ENCODE assay signal across 7 mouse cellular contexts in genomic region chr9:16502673-16503343, GRCm38 (mm10). TPM values are rescaled to one million over a fixed set of nuclear protein-coding genes. Genes with fewer than 3 reads are reported as not detected.
DNase-seq lines count a peak whose midpoint lies in the region; ATAC-seq and TF ChIP-seq lines count a peak whose summit lies in the region.

No protein-coding gene starts in this region.

- peak overlapping the region; percentile 70 for H3K4me3 ChIP-seq in kidney, embryonic 16.5 days (ENCODE audit: low read length)
- H3K4me3 ChIP-seq in kidney, adult 2 months (ENCODE audit: insufficient read depth, low read depth, low read length), result no peak overlapping the region
- H3K4me3 ChIP-seq in embryonic facial prominence, embryonic 12.5 days, result peak overlapping the region; percentile 57
- H3K4me3 ChIP-seq in hindbrain, embryonic 13.5 days, result peak overlapping the region; percentile 64
- peak overlapping the region; percentile 68 for H3K4me3 ChIP-seq in midbrain, embryonic 13.5 days (replicated peaks)

- no peak for TF ChIP-seq CTCF in kidney, adult 2 months (conservative IDR thresholded peaks at IDR 0.05; ENCODE audit: insufficient read depth, insufficient read length, low read depth, low read length)

- peak overlapping the region; percentile 96 for H3K4me2 ChIP-seq in kidney, embryonic 16.5 days (replicated peaks; ENCODE audit: low read depth, low read length)
- peak overlapping the region; percentile 92 for H3K4me2 ChIP-seq in embryonic facial prominence, embryonic 12.5 days (replicated peaks)
- H3K4me2 ChIP-seq in hindbrain, embryonic 13.5 days, result peak overlapping the region; percentile 75
- peak overlapping the region; percentile 68 for H3K4me2 ChIP-seq in midbrain, embryonic 13.5 days (replicated peaks)

- no peaks in the 10 kb centered on the region for H3K36me3 ChIP-seq in kidney, embryonic 16.5 days (ENCODE audit: insufficient read depth, low read length)
- H3K36me3 ChIP-seq in kidney, adult 2 months (ENCODE audit: control insufficient read depth, insufficient read depth, low read length), result no peaks in the 10 kb centered on the region
- no peaks in the 10 kb centered on the region for H3K36me3 ChIP-seq in embryonic facial prominence, embryonic 12.5 days
- H3K36me3 ChIP-seq in hindbrain, embryonic 13.5 days, result no peaks in the 10 kb centered on the region
- no peaks in the 10 kb centered on the region for H3K36me3 ChIP-seq in midbrain, embryonic 13.5 days

- 0 out of 2 replicates have a peak overlapping the region, but pooled peaks have one; percentile 15 for H3K9ac ChIP-seq in kidney, embryonic 16.5 days (replicated peaks; ENCODE audit: low read length)
- no peak overlapping the region for H3K9ac ChIP-seq in embryonic facial prominence, embryonic 12.5 days
- peak overlapping the region; percentile 88 for H3K9ac ChIP-seq in hindbrain, embryonic 13.5 days
- H3K9ac ChIP-seq in midbrain, embryonic 13.5 days (replicated peaks), result peak overlapping the region; percentile 77

- peaks cover 17% of the 10 kb centered on the region for H3K27me3 ChIP-seq in kidney, embryonic 16.5 days (ENCODE audit: insufficient read depth, low read length)
- no peaks in the 10 kb centered on the region; the same call in 1 of the 2 replicates for H3K27me3 ChIP-seq in kidney, adult 2 months (replicated peaks; ENCODE audit: control insufficient read depth, insufficient read depth, low read length)
- no peaks in the 10 kb centered on the region for H3K27me3 ChIP-seq in embryonic facial prominence, embryonic 12.5 days
- H3K27me3 ChIP-seq in hindbrain, embryonic 13.5 days, result 0 out of 2 replicates have a peak, but pooled peaks cover 3% of the 10 kb centered on the region
- peaks cover 4% of the 10 kb centered on the region; the same call in 1 of the 2 replicates for H3K27me3 ChIP-seq in midbrain, embryonic 13.5 days

- no peak for DNase-seq in kidney, adult 2 months
- no peak for DNase-seq in thymus, postnatal 4 days
- no peak for DNase-seq in urinary bladder, postnatal 25 days (ENCODE audit: low spot score)

- H3K4me1 ChIP-seq in kidney, embryonic 16.5 days (ENCODE audit: insufficient read depth, low read length), result peaks cover 14% of the 10 kb centered on the region
- H3K4me1 ChIP-seq in kidney, adult 2 months (ENCODE audit: control insufficient read depth, insufficient read depth, low read length), result no peaks in the 10 kb centered on the region
- no peaks in the 10 kb centered on the region; the same call in 1 of the 2 replicates for H3K4me1 ChIP-seq in embryonic facial prominence, embryonic 12.5 days
- peaks cover 24% of the 10 kb centered on the region for H3K4me1 ChIP-seq in hindbrain, embryonic 13.5 days (replicated peaks)
- peaks cover 22% of the 10 kb centered on the region for H3K4me1 ChIP-seq in midbrain, embryonic 13.5 days (replicated peaks)

- ATAC-seq in kidney, embryonic 16.5 days (ENCODE audit: low FRiP score, low TSS enrichment), result no peak
- no peak for ATAC-seq in embryonic facial prominence, embryonic 12.5 days (ENCODE audit: insufficient number of reproducible peaks, insufficient read depth, low FRiP score, low TSS enrichment)
- ATAC-seq in hindbrain, embryonic 13.5 days (ENCODE audit: low FRiP score), result no peak
- ATAC-seq in midbrain, embryonic 13.5 days, result no peak

- TF ChIP-seq POLR2A in kidney, adult 2 months (IDR thresholded peaks at IDR 0.05; ENCODE audit: low read depth, low read length), result no peak

- 12% methylated on average over 13 of the region's 13 CpGs for WGBS in kidney, embryonic 16.5 days
- WGBS in kidney, adult 2 months, result 21% methylated on average over 13 of the region's 13 CpGs
- WGBS in embryonic facial prominence, embryonic 12.5 days, result 11% methylated on average over 13 of the region's 13 CpGs
- 12% methylated on average over 13 of the region's 13 CpGs for WGBS in hindbrain, embryonic 13.5 days
- WGBS in midbrain, embryonic 13.5 days, result 14% methylated on average over 13 of the region's 13 CpGs

- H3K27ac ChIP-seq in kidney, embryonic 16.5 days (ENCODE audit: low read length), result no peak overlapping the region
- H3K27ac ChIP-seq in kidney, adult 2 months (ENCODE audit: insufficient read depth, low read depth, low read length), result no peak overlapping the region
- H3K27ac ChIP-seq in embryonic facial prominence, embryonic 12.5 days, result no peak overlapping the region
- peak overlapping the region; percentile 94 for H3K27ac ChIP-seq in hindbrain, embryonic 13.5 days
- H3K27ac ChIP-seq in midbrain, embryonic 13.5 days, result peak overlapping the region; percentile 96

- no peaks in the 10 kb centered on the region for H3K9me3 ChIP-seq in kidney, embryonic 16.5 days (ENCODE audit: low read length)
- H3K9me3 ChIP-seq in embryonic facial prominence, embryonic 12.5 days, result no peaks in the 10 kb centered on the region
- H3K9me3 ChIP-seq in hindbrain, embryonic 13.5 days, result no peaks in the 10 kb centered on the region
- no peaks in the 10 kb centered on the region for H3K9me3 ChIP-seq in midbrain, embryonic 13.5 days

RNA-seq across cellular contexts. Expression of gene Fat3, which starts 1.7 kb away (rescaled TPM):
- polyA plus RNA-seq in kidney, embryonic 16.5 days (2015; fragmentation: Nextera tagmentation; extraction: Ambion mirVana), result 3.3 and 4.0 TPM in 2 replicates
- polyA plus RNA-seq in kidney, adult 2 months (2012; rRNA removed), result 0.14 and 0.18 TPM in 2 replicates
- 3.2 and 3.3 TPM in 2 replicates for polyA plus RNA-seq in embryonic facial prominence, embryonic 12.5 days (2016; fragmentation: Nextera tagmentation; extraction: Ambion mirVana)
- polyA plus RNA-seq in hindbrain, embryonic 13.5 days (2015; fragmentation: Nextera tagmentation; extraction: Ambion mirVana), result 12.8 and 13.7 TPM in 2 replicates
- 15.2 and 15.4 TPM in 2 replicates for polyA plus RNA-seq in midbrain, embryonic 13.5 days (2015; fragmentation: Nextera tagmentation; extraction: Ambion mirVana)

Comparison
In these comparisons a context has a peak if more than half of its experiments do, and no peak if none do; other contexts are left out.
1. H3K27ac ChIP-seq: peak in hindbrain, embryonic 13.5 days (single experiment) and midbrain, embryonic 13.5 days (single experiment); none in kidney, embryonic 16.5 days (single experiment), kidney, adult 2 months (single experiment) and embryonic facial prominence, embryonic 12.5 days (single experiment).
2. Peak in every context shown above with its lines, with median percentiles within 50 percentile points of each other: H3K4me2 ChIP-seq.